Mouse (Mus musculus): ENCODE results near the gene Klhdc3. TPM values are rescaled to one million over a fixed set of nuclear protein-coding genes. Genes with fewer than 3 reads are reported as not detected.

Gene Klhdc3
- total RNA-seq, 2 experiments from 2014 or later, result 163 to 173 TPM

DNA sequence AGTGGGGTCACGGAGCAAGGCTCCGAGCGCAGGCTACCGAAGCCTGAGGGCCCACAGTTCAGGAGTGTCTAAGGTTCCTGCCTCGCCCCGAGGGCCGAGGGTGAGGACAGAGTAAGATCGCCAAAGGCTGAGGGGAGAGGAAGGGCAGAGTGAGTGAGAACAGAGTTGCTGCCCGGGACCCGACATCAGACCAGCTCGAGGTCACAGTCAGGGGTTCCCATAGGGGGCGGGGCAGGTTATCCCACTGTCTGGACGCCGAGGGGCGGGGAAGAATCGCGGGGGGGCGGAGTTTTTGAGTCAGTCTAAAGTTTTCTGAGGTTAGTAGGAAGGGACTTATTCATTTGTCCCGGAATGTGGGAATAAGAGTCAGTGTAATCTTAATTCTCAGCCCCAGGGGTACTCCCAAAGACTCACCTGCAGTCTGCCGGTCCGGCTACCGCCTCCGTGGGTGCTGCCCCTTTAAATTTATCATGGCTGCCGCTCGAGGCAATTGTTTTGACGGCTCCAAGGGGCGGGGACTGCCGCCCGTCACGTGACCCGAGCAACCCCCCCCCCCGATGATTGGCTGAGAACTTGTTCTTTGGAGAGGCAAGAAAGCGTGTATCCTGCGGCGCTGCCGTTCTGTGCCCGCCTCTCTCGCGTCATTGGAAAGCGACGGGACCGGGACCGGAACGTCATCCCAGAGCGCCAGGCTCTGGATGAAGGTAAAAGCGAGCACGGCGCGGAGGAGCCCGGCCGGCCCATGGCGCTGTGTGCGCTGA, 35.0 kb downstream of the Klhdc3 start, which contains the start of the genes Klc4 and Mrpl2:
Gene Klc4 (minus strand): TSS at position 462 of the 761 bp plus-strand sequence.
Gene Mrpl2 (plus strand): TSS at position 669 of the 761 bp plus-strand sequence.
- TF ChIP-seq CTCF (conservative IDR thresholded peaks at IDR 0.05), result 0 out of 2 replicates have a peak, but pooled peaks have one; percentile 4
- H3K27ac ChIP-seq, result peak within 1 kb of the TSS; percentile 96

DNA sequence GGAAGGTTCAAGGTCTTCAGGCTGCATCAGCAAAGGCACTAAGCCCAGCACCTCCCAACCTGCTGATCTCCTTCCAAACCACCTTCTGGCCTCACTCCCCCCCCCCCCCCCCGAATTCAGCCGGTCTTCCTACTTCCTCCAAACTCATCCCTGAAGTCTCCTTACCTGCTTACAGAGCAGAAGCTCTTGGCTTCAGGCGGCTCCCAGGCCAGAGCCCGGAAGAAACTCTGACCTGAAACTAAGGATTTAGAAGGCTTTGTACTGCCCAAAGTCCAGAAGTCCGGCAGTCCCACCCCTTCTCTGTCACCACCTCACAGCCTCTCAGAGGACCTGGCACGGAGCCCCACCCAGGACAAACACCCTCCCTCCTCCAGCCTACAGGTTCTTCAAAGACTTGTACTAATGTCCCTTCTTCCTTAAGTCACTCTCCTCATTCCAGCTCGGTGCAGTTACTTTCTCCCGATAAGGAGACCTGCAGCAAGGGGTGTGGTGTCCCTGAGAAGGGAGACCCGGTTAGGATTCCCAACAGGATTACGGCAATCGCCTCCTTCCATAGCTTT, 35.7 kb downstream of the Klhdc3 start:
- Histone ChIP-seq H3K27ac (peak overlapping the region; percentile 84), H3K4me3 (peak overlapping the region; percentile 77)
- DNase-seq (ENCODE audit: low spot score in 2 of 2), result no peak
- no peak for TF ChIP-seq CTCF (conservative IDR thresholded peaks at IDR 0.05)

More for the DNA sequence above, 35.0 kb downstream of the Klhdc3 start, which contains the start of the genes Klc4 and Mrpl2:
- peak; percentile 97 to 99 for DNase-seq (ENCODE audit: low spot score in 2 of 2)
- H3K4me3 ChIP-seq, result peak within 1 kb of the TSS; percentile 77

DNA sequence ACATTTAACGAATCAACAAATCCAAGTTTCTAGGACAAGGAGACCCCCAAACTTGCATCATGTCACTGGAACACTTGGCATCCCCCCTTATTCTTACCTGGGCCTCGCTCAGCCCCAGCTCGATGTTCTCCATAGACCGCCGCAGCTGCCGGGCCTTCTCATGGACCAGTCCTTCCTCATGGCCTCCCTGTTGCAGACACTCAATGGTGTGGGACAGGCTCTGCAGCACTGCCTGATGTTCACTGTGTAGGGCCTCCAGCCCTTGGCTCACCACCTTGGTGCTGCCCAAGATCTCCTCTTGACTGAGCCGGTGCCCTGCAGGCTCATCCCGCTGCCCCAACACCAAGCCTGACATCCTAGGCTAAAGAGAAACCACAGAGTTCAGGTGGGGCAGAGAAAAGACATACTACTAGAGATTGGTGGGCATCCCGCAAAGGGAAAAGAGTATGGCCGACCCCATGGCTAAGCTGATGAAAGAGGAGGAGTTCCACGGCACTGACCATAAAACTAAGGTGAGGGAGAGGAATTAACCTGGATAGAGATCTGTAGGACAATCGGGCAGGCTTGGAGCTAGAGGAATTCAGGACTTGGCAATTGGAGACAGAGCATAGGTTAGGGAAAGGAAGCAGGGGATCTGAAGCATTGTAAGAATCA, 36.4 kb downstream of the Klhdc3 start:
- no peak for TF ChIP-seq CTCF (conservative IDR thresholded peaks at IDR 0.05)
- no peak for DNase-seq (ENCODE audit: low spot score in 2 of 2)
- no peak overlapping the region; the same call in 1 of the 2 replicates for H3K4me3 ChIP-seq
- H3K27ac ChIP-seq, result no peak overlapping the region

DNA sequence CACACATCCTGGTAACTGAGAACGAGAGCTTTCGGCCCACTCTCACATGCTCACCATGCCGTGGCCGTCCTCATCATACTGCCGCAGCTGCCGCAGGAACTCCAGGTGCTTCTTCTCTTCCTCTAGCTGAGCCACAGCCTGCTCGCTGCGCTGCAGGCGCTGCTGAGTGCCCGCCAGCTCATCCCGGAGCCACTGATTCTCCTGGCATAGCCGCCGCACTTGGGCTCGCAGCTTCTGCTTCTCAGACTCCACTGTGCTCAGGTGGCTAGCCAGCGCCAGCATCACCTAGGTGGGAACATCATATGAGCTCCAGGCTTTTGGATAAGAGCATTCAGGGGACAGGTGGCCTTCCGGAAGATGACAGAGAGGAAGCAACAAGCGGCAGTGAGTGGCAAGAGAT, 38.7 kb downstream of the Klhdc3 start:
- Histone ChIP-seq H3K4me3 (no peak overlapping the region), H3K27ac (no peak overlapping the region)
- DNase-seq (ENCODE audit: low spot score in 2 of 2), result no peak
- no peak for TF ChIP-seq CTCF (conservative IDR thresholded peaks at IDR 0.05)

- DNase-seq (ENCODE audit: low spot score in 2 of 2), result no peak
- TF ChIP-seq CTCF (conservative IDR thresholded peaks at IDR 0.05), result no peak
- no peak overlapping the region for H3K27ac ChIP-seq
- H3K4me3 ChIP-seq, result no peak overlapping the region
Measured at GRCm38 (mm10) chr17:46639929-46640328, 40.8 kb downstream of the Klhdc3 start.

DNA sequence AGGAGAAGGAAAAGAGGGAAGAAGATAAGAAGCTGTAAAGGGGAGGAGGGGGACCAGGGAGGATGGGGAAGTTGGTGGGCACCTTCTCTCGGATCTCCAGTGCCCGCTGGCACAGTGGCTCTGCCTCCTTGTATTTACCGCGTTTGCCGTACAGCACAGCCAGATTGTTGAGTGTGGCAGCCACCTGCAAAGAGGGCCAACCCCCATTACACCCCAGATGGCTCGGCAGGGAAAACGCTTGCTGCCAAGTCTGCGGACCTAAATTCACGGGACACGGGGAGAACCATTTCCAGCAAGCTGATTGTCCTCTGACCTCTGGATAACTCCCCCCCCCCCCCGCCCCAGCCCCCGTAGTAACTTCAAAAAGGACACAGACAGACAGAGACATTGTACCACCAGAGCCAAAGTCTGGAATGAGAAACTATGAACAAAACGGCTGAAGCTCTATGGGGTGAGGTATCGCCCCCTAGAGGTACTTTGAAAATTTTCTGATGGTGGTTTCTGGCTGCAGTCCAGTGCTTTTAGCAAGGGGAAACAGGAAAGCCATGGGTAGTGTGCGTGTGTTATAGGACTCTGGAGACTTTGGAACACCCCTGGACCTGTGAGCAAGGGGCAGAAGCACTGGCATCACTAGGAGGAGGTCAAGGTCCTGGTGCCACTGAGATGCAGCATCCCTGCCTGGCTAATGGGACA, 43.7 kb downstream of the Klhdc3 start:
- peak overlapping the region; percentile 56 for H3K27ac ChIP-seq
- H3K4me3 ChIP-seq, result peak overlapping the region; percentile 20; the same call in 1 of the 2 replicates
- peak; percentile 83 for TF ChIP-seq CTCF (conservative IDR thresholded peaks at IDR 0.05)
- peak; percentile 68 for DNase-seq (ENCODE audit: low spot score in 2 of 2)

GRCm38 (mm10) chr17:46629685-46630441, 50.9 kb downstream of the Klhdc3 start:
- H3K27ac ChIP-seq, result peak overlapping the region; percentile 51; the same call in 1 of the 2 replicates
- DNase-seq (ENCODE audit: low spot score in 2 of 2), result no peak
- no peak for TF ChIP-seq CTCF (conservative IDR thresholded peaks at IDR 0.05)
- H3K4me3 ChIP-seq, result peak overlapping the region; percentile 83

GRCm38 (mm10) chr17:46628791-46629684, 51.7 kb downstream of the Klhdc3 start, which contains the start of gene Ptk7:
Gene Ptk7 (minus strand): TSS chr17:46629504.
- TF ChIP-seq CTCF (conservative IDR thresholded peaks at IDR 0.05), result no peak

DNA sequence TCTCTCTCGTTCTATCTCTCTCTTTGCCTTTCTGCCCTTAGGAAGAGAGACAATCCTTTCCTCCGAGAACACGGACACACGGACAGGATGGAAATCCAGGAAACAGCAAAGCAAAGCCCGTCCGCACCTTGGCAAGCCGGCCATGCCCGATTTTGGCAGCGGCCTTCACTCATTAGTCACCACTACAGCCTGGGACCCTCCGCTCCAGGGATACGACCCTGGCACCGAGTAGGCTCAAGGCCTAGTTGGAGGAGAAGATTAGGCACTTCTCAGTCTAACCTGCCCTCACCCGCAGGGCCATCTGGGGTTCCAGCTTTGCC, 52.3 kb downstream of the Klhdc3 start:
- TF ChIP-seq CTCF (conservative IDR thresholded peaks at IDR 0.05), result no peak
- peak overlapping the region; percentile 82 for H3K27ac ChIP-seq
- DNase-seq (ENCODE audit: low spot score in 2 of 2), result no peak
- peak overlapping the region; percentile 83 for H3K4me3 ChIP-seq

More at GRCm38 (mm10) chr17:46628791-46629684, 51.7 kb downstream of the Klhdc3 start, which contains the start of gene Ptk7:
- Histone ChIP-seq H3K27ac (peak within 1 kb of the TSS; percentile 82), H3K4me3 (peak within 1 kb of the TSS; percentile 83)
- peak; percentile 65 to 75 for DNase-seq (ENCODE audit: low spot score in 2 of 2)

DNA sequence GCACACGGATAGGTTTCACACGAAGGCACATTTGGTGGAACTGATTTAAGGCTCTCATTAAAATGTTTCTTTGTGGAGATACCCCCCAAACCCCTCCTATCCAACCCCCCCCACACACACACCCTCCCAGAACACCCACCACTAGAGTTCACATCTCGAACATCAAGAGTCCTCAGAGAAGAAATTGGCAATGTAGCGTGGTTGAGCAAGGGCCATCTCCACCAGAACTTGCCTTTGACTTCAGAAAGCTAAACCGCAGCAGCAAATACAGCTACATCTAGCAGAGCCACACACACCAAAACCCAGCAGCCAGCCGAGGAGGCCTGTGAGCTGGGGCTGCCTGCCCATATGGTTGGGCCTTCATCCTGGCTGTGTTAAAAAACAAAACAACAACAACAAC, 53.3 kb downstream of the Klhdc3 start:
- no peak overlapping the region for H3K27ac ChIP-seq
- no peak for DNase-seq (ENCODE audit: low spot score in 2 of 2)
- no peak for TF ChIP-seq CTCF (conservative IDR thresholded peaks at IDR 0.05)
- no peak overlapping the region for H3K4me3 ChIP-seq

GRCm38 (mm10) chr17:46624598-46624997, 56.1 kb downstream of the Klhdc3 start:
- TF ChIP-seq CTCF (conservative IDR thresholded peaks at IDR 0.05), result no peak
- Histone ChIP-seq H3K27ac (no peak overlapping the region), H3K4me3 (no peak overlapping the region)
- DNase-seq (ENCODE audit: low spot score in 2 of 2), result no peak

Other genes starting within 250 kb of the Klhdc3 start
- under 1 TPM in 1 of 2 experiments, not detected in 1; 0.28 TPM for gene Slc22a7, start 242.5 kb downstream of the Klhdc3 start, total RNA-seq (2021)
- gene Ttbk1, start 193.2 kb downstream of the Klhdc3 start, total RNA-seq (2021), result 100 to 1,000 TPM; 119 to 122 TPM
- gene Dnph1, start 184.2 kb downstream of the Klhdc3 start, total RNA-seq (2021), result 1 to 10 TPM; 4.8 to 6.2 TPM
- 10 to 100 TPM; 66.1 to 68.4 TPM for gene Cul9, start 134.5 kb downstream of the Klhdc3 start, total RNA-seq (2021)
- 10 to 100 TPM; 75.7 to 90.9 TPM for gene Srf, start 124.7 kb downstream of the Klhdc3 start, total RNA-seq (2021)
- 1 to 10 TPM; 8.5 to 8.8 TPM for gene Ptk7, start 51.4 kb downstream of the Klhdc3 start, total RNA-seq (2021)
- gene Klc4, start 34.9 kb downstream of the Klhdc3 start, total RNA-seq (2021), result 10 to 100 TPM; 19.0 to 20.1 TPM
- 10 to 100 TPM; 52.2 to 53.5 TPM for gene Mrpl2, start 34.7 kb downstream of the Klhdc3 start, total RNA-seq (2021)
- gene Cul7, start 30.6 kb downstream of the Klhdc3 start, total RNA-seq (2021), result 10 to 100 TPM; 19.1 to 20.4 TPM
- gene Rrp36, start 6.6 kb downstream of the Klhdc3 start, total RNA-seq (2021), result 10 to 100 TPM; 15.8 to 16.8 TPM
- 100 to 1,000 TPM in 1 of 2 experiments, 10 to 100 TPM in 1; 99.8 to 104 TPM for gene Mea1, start 2.1 kb downstream of the Klhdc3 start, total RNA-seq (2021)
- gene Ppp2r5d, start 24.2 kb upstream of the Klhdc3 start, total RNA-seq (2021), result 10 to 100 TPM; 88.0 to 91.4 TPM
- gene Pex6, start 30.5 kb upstream of the Klhdc3 start, total RNA-seq (2021), result 10 to 100 TPM; 53.6 to 58.4 TPM
- 1 to 10 TPM in 1 of 2 experiments, under 1 TPM in 1; 0.90 to 1.2 TPM for gene Gnmt, start 48.3 kb upstream of the Klhdc3 start, total RNA-seq (2021)
- gene Cnpy3, start 71.3 kb upstream of the Klhdc3 start, total RNA-seq (2021), result 10 to 100 TPM; 67.9 to 72.4 TPM
- not detected for gene Ptcra, start 82.8 kb upstream of the Klhdc3 start, total RNA-seq (2021)
- gene 2310039H08Rik, start 91.7 kb upstream of the Klhdc3 start, total RNA-seq (2021), result 10 to 100 TPM in 1 of 2 experiments, 1 to 10 TPM in 1; 8.7 to 10.7 TPM
- 10 to 100 TPM; 42.8 to 51.2 TPM for gene Rpl7l1, start 101.8 kb upstream of the Klhdc3 start, total RNA-seq (2021)
- 10 to 100 TPM; 56.1 to 61.3 TPM for gene Bicral, start 177.6 kb upstream of the Klhdc3 start, total RNA-seq (2021)
- 10 to 100 TPM; 27.3 to 36.3 TPM for gene Tbcc, start 209.8 kb upstream of the Klhdc3 start, total RNA-seq (2021)
- gene Prph2, start 229.5 kb upstream of the Klhdc3 start, total RNA-seq (2021), result not detected